Mouse (Mus musculus) left cerebral cortex, postnatal 36 days (tissue): Measurements from ENCODE around the gene B3gnt8. TPM values are rescaled to one million over a fixed set of nuclear protein-coding genes. Genes with fewer than 3 reads are reported as not detected.
"Not testable (repeated sequence)": the region's sequence is repeated elsewhere in the genome, so short reads cannot be mapped to it uniquely, and the experiment has no call there.

Experiments
- DNase-seq, 2 experiments: peaks; one replicate each; pipeline ENCODE4 v3.0.0; 2021 to 2022; ENCODE audit warnings: low spot score in 2 of 2, mixed read lengths in 1 of 2
- intact Hi-C: fragments of 180-260 bp; cut with DNase I; formaldehyde crosslinking; loops from one replicate; pipeline ENCODE4 v1.15.1; 2025
- total RNA-seq, 2 experiments: library from RNA; stranded (reverse); gene quantifications; 2 replicates each; pipeline ENCODE4 v1.2.3; 2021

The B3gnt8 gene
- total RNA-seq = 1 to 10 TPM in 1 of 2 experiments, under 1 TPM in 1; 0.20 to 1.1 TPM

DNA sequence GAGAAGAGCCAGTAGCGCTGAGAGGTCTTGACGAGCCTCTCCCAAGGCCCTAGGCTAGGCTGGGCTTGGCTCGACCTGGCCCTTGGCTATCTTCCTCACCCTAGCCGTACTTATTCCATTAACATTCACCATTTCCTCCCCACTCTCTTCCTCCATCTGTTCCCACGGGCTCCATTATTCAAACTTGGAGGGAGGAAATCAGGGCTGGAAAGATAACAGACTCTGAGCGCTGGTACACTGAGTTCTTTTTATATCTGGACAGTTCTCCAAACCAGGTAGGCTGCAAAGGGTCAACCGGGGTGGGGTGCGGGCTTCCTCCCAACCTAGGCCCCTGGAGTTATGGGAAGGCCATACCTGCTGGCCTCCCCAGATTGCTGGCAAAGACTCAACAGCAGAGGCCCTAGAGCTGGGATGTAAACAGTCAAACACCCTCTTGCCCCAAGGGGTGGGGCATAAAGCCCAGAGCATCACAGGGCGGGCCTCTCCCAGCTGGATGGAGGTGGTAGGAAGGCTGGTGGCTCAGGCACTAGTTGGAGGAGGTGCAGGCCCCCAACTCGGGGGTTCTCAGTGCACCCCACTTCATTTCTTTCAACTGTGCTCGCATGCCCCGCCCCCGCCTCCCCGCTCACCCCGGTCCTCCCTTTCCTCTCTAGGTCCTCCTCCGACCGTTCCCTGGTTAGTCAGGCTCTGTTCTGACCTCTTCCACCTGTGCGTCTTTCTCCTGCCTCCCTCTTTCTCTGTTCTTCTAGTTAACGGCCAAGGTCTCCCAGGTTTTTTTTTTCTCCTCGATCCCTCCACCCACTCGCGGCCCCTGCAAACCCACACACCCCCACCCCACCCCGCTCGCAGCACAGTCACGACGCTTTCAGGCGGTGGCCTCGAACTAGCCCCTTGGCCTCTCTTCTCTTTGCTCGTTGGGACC is at the start of gene B3gnt8:
B3gnt8 (plus strand) TSS at position 146 of the 922 bp plus-strand sequence.
- DNase-seq = no peak
- intact Hi-C loops = no loop called here

DNA sequence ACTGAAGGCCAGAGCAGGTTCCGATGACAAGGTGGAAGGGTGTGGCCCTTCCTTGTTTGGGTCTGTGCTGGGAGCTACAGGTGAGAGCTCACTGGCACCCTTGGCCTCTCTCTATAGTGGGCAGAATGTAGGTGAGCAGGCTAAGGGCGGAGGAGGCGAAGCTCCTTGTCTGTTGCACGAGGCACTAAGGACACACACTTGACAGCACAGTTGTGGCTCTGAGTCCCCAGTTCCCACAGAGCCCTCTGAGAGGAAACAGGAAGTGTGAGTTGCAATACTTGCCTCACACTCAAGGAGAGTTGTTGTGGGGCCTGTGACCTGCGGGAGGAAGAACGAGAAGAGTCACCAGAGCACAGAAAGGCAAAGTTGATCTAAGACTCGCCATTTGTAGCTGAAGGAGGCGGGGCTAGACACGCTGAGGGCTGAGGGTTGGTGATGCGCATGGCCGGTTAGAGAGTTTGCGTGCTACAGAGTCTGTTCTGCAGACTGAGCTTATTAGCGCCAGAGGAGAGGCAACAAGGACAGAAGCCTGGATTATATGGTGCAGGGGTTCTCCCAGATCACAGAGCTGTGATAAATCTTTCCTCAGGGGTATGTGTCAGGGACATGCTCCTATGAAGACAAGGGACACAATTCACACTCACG is 49.5 kb upstream of the B3gnt8 start:
- not testable (repeated sequence) for DNase-seq
- intact Hi-C loops = loop anchor here (5.0 kb wide), 1 partner anchor 740 kb away; no protein-coding TSS in a partner anchor

DNA sequence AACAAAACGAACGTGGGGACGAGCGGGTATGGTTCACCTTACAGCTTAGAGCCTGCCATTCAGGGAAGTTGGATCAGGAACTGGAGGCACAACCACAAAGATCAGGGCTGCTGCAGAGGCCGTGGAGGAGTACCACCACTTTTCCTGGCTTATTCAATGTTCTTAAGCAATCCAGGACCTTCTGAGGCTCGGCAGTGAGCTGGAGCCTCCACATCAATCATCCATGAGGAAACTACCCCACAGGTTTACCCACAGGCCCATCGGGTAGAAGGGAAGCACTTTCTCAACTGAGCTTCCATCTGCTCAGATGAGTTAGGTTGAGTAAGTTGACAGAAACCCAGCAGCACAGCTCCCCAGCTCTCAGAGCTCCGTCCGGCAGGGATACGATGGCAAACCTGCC is 47.0 kb upstream of the B3gnt8 start:
- no peak for DNase-seq
- intact Hi-C loops = loop anchor here (5.0 kb wide), 1 partner anchor 742 kb away; no protein-coding TSS in a partner anchor

DNA sequence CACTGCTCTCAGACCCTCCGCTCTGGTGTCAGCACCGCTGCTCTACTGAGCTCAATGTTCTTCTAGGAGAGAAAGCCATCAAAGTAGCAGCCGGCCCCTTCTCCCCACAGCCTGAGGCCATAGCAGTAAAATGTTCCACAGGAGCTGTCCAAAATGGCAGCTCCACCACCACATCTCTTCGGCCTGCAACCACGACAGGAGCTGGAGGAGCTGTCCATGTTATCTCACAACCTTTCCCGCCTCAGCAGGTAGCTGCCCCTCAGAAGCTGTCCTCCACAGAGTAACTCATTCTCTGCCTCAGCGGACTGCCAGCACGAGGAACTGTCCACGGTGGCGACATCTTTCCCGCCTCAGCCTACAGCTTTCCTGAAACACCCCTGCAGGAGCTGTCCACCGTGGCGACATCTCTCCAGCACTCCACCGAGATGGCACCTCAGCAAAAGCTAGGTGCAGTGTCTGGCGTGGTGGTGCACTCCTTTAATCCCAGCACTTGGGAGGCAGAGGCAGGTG is 44.1 kb upstream of the B3gnt8 start:
- no peak for DNase-seq
- intact Hi-C loops = no loop called here

DNA sequence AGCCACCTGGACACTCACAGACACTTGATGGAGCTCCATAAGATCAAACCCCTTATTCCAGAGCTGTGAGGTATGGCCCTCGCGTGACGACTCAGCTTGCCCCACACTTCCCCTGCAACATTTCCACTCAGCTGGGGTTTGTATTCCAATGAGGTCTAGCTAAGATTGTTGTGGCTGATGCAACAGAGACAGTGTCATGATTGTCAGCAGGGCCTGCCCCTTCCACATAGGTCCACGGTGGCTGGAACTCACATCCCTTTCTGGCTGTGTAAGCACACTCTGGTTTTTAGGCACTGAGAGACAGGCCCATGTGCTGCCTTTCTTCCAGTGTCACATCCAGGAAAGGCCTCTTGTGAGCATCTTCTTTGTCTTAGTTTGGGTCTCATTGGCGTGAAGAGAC is 41.8 kb upstream of the B3gnt8 start:
- no peak for DNase-seq
- intact Hi-C loops = no loop called here

DNA sequence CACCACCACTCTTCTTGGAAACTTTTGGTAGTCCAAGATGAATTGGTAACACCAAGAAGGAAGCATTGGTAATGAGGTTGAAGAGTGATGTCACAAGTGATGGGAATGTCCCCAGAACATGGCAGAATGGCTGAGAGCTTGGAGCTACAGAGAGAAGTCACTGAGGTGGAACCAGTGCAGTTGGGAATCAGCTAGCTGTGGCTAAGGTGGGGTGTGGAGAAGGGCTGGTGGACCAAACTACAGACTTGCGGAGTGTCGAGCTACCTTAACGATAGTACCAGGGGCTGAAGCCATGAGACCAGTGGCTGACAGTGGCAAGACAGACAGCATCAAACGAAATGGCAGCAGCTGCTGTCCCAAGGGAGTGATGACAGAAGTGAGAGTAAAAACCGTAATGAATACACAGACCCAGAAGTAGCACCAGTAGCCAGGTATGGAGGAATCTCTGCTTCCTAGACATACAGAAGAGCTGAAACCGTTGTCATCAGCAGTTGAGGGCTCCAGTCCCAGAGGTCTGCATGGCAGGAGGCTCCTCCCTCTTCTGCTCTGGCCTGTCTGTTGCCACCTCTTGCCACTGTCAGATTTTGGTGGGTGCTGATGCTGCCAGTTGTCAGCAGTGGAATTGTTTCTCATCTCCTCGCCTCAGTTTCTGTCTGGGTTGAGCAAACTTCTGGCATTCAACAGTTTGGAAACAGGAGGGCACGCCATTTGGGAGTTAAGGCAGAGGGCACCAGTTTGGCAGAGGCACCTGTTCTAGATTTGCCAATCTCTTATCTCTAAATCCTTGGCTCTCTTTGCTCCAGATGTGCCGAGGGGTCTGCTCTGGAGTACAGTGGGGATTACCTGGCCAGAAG is 40.9 kb upstream of the B3gnt8 start:
- DNase-seq = no peak
- intact Hi-C loops = no loop called here

DNA sequence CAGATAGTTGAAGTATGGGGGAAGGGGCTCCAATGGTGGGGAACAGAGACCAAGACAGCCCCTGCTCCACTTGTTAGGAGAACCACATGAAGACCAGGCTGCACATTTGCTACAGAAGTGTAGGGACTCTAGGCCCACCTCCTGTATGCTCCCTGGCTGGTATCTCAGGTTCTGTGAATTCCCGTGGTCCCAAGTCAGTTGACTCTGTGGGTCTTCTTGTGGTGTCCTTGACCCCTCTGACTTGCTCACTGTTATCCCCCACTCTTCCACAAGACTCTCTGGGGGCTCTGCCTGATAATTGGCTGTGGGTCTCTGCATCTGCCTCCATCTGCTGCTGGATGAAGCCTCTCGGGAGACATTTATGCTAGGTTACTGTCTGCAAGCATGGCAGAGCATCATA is 35.2 kb upstream of the B3gnt8 start:
- no peak for DNase-seq
- intact Hi-C loops = loop anchor here (10.0 kb wide), 1 partner anchor 256 kb away; no protein-coding TSS in a partner anchor

DNA sequence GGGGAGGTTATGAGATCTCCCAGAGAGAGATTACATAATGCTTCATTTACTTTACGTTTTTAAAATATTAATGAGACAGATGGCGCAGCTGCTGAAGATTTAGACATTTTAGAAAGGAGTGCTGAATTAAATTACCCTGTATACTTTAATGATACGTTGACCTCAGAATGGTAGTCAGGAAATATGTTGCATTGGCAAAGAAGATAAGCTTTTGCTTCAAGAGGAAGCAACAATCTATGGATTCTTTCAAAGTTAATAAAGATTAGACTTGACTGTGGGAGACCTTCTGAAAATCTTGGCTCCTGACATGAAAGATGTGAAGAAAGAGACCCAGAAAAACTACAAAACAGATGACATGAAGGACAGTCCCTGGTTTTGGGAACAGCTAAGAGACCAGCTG is 32.6 kb upstream of the B3gnt8 start:
- intact Hi-C loops = loop anchor here (10.0 kb wide), 1 partner anchor 259 kb away; no protein-coding TSS in a partner anchor
- no peak for DNase-seq

DNA sequence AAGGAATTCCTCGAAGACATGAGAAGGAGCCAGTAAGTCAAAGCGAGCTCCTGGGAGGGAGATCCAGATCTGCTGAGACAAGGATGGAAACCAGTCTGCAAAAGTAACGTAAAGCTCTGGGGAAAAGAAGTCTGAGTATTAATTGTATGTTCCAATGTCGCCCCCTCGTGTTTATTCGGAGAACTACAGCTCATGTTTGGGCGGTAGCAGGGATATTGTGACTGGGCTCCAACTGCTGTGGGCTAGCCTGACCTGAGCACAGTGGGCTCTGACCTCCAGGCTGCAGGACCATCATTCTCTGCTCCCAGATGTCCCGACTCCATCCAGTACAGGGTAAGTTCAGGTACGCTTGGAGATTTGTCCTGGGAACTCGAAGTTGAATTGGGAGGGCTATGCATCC is 26.8 kb upstream of the B3gnt8 start:
- DNase-seq = peak; percentile 55 to 69
- intact Hi-C loops = loop anchor here (2.0 to 10.0 kb wide), 2 partner anchors 175 to 265 kb away; no protein-coding TSS in a partner anchor

DNA sequence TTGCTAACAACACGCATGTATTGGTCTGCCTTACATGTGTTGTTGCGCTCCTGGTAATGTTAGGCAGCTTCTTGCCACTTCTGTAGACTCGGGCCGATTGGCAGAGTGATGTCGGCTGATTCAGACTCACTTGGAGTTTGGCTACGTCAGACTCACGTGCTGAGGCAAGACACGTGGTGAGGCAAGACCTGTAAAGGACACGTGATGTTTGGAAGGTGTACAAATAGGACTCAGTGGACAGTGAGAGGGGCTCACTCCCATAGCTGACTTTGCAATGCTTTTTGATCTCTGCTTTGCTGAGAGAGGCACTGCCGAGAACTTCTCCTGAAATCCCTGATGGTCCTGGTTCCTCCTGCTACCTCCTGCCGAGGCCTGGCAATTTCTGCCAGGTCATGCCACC is 25.8 kb upstream of the B3gnt8 start:
- DNase-seq = peak in 1 of 2 experiments; percentile 1
- intact Hi-C loops = loop anchor here (2.0 kb wide), 1 partner anchor 176 kb away; no protein-coding TSS in a partner anchor

DNA sequence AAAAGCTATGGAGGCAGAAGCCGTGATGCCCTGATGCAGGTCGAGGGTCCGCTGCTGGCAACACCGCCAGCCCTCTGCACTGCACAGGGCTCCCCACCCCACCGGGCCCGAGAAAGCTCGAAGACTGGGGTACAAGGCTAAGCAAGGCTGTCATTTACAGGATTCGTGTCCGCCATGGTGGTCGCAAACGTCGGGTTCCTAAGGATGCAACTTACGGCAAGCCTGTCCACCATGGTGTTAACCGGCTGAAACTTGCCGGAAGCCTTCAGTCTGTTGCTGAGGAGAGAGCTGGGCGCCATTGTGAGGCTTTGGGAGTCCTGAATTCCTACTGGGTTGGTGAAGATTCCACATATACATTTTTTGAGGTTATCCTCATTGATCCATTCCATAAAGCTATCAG is 25.1 kb upstream of the B3gnt8 start:
- intact Hi-C loops = loop anchor here (2.0 kb wide), 1 partner anchor 177 kb away; no protein-coding TSS in a partner anchor
- DNase-seq = peak in 1 of 2 experiments; percentile 1

DNA sequence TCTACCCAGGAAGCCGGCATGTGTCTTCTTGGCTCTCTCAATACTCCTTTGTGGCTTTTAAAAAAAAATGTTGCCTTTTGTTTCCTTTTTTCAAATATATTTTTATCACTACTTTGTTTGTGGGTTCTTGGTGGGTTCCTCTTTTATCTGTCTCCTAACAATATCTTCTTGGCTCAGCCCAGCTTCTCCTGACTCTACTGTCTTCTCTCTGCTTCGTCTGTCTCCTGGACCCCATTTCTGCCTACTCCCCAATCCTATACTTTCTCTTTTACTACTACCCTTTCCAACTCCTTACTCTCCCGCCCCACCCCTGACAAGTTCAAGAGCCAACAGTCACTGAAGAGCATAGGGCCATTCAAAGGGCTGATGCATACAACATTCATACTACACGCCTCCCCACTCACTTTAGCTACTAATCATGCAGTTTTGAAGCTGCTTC is 19.8 kb upstream of the B3gnt8 start:
- intact Hi-C loops = no loop called here
- no peak for DNase-seq

DNA sequence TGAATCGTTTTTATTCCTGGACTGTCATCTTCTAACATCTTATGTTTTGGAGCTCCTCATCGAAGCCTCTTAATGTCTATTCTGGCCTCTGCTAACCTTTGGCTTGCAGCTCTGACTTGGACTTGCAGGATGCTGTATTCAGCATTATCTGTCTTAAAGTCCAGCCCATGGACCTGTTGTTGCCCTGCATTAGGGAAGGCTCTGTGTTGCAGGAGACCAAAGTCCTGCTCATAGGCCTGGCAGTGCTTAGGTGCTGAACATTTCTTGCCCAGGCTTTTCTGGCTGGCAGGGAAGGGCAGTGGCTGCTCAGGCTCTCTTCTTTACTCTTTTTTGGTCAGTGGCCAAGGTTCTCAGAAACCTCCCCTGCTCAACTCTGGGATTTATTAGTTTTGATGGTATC is 19.3 kb upstream of the B3gnt8 start:
- DNase-seq = peak in 1 of 2 experiments; percentile 2

DNA sequence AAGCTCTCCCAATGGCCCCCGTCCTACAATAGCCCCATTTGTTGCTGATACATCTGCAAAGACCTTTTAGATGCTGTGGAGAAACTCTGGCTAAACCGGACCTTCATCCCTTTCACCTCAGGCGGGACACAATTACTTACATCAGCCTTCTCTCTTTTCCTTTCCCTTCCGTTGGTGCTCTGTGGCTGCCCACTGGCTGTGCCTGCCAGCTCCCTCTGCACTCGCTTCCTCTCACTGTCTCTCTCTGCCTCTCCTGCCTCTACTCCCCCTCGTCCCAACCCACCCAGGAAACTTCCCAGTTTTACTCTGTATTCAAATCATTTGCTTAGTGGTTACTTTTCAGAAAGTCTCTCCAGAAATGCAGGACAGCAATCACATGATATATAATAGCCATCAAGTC is 16.4 kb upstream of the B3gnt8 start:
- intact Hi-C loops = no loop called here

More for the DNA sequence above, 19.3 kb upstream of the B3gnt8 start:
- intact Hi-C loops = no loop called here

DNA sequence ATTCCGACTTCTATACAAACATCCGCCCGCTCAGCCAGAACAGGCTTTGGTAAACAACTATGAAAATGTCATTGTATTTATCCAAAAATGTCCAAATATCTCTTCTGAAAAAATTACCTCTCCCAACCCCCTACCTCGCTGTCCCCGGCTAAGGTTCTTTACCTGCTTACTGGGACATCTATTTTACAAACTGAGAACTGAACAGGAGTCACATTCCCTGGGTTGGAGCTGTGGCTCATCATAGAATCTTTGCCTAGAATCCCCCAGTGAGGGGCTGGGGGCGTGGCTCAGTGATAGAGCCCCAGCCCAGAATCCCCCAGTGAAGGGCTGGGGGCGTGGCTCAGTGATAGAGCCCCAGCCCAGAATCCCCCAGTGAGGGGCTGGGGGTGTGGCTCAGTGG is 15.0 kb upstream of the B3gnt8 start:
- intact Hi-C loops = no loop called here
- DNase-seq = no peak

More for the DNA sequence above, 16.4 kb upstream of the B3gnt8 start:
- DNase-seq = no peak

DNA sequence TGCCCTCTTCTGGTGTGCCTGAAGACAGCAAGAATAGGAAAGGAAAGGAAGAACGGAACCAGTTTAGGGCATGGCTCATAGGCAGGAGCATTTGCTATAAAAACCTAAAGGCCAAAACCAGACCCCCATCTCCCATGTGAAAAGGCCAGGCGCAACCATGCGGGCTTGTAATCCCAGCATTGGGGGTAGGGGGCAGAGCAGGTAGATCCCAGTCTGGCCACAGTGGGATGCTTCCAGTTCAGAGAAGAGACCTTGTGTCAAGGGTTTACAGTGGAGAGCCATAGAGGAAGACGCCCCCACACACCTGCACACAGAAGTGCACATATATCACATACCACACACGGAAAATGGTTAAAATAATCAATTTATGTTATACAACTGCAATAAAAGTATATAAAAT is 12.4 kb upstream of the B3gnt8 start:
- peak in 1 of 2 experiments; percentile 1 for DNase-seq
- intact Hi-C loops = no loop called here

DNA sequence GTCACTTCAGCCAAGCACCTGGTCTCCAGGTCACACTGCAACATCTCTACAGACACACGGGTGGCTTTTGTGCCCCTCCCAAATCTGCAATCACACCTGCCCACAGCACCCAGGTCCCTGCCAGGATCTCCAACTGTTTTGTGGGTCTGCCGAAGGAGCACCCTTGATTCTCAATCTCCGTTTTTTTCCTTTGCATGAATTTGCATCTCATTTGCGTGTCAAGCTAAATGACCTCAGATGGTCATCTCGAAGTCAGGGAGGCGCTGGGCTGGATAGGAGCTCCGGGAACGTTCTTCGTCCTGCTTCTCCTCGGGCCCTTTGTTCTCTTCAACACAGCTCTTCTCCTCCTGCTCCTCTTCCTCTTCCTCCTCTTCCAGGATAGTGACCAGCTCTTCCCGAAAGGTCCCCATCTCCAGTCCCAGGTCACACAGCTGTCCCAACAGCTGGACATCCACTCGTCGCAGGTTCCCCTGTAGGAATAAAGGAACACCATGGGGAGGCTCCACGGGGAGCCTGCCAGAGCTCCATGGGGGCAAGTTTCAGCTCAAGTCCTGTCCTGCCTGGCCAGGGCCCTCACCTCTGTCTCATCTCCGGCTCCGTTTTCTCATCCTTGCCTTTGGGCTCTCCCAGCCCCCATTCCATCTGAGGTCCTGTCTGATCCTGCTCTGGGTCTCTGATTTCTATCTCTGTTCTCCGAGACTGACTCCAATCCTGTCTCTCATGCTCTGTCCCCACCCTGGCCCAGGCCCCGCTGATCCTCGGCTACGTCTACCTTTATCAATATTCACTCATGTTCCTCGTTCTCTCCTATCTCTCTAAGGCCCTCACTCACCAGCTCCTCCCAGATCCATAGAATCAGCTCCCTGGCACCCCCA is 11.4 kb upstream of the B3gnt8 start:
- intact Hi-C loops = no loop called here
- DNase-seq = peak in 1 of 2 experiments; percentile 2

DNA sequence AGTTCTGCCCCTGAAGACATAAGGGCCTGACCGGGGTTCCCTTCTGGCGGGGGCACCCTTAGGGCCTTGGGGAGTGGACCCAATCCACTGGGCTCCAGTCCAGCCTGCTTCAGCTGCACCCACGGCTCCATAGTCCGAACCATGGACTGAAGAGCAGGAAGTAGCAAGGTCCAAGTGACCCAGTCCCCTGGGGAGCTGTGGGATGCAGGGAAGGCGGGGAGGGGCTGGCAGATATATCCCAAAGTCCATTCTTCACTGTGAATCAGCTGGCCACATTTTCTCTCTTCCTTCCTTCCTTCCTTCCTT is 10.8 kb upstream of the B3gnt8 start, which contains the start of gene Erich4:
Erich4 (minus strand) TSS at position 187 of the 306 bp plus-strand sequence.
- DNase-seq = peak in 1 of 2 experiments; percentile 3
- intact Hi-C loops = no loop called here
